Mouse (Mus musculus) erythroblast, embryonic 14.5 days (primary cell): ENCODE measurements around the gene Akap8. TPM values are rescaled to one million over a fixed set of nuclear protein-coding genes. Genes with fewer than 3 reads are reported as not detected.

Experiments used
- H3K27me3 ChIP-seq: 2 replicates; pipeline ENCODE4 v1.6.1; 2012; ENCODE audit warnings: inconsistent platforms; ENCODE audit not compliant: control insufficient read depth
- H3K36me3 ChIP-seq: 2 replicates; pipeline ENCODE4 v1.6.1; 2012; ENCODE audit warnings: mild to moderate bottlenecking, inconsistent platforms; ENCODE audit not compliant: control insufficient read depth
- H3K4me1 ChIP-seq: 2 replicates; pipeline ENCODE4 v1.6.1; 2012; ENCODE audit warnings: inconsistent platforms; ENCODE audit not compliant: control insufficient read depth
- H3K4me3 ChIP-seq: replicated peaks from 2 replicates; pipeline ENCODE3; 2012; ENCODE audit warnings: moderate library complexity, mild to moderate bottlenecking, inconsistent platforms
- H3K9me3 ChIP-seq: 2 replicates; pipeline ENCODE4 v1.6.1; 2012; ENCODE audit warnings: low read length, inconsistent platforms, mixed read lengths; ENCODE audit not compliant: control insufficient read depth
- GATA1 ChIP-seq: IDR thresholded peaks from 2 replicates; pipeline ENCODE4 v1.6.1; 2012; ENCODE audit warnings: low read length, inconsistent platforms, mixed read lengths
- TAL1 ChIP-seq: IDR thresholded peaks from 3 replicates; pipeline ENCODE4 v1.6.1; 2012; ENCODE audit warnings: low read length, inconsistent platforms, mixed read lengths
- polyA plus RNA-seq: library from polyadenylated mRNA; stranded (reverse); fragments of >175 nt; gene quantifications from 2 replicates; pipeline ENCODE4 v1.2.3, GENCODE M21; 2012

Akap8 gene
- polyA plus RNA-seq, 1 experiment, result 13.2 TPM

- Histone ChIP-seq H3K4me3 (no peak overlapping the region), H3K27me3 (no peaks in the 10 kb centered on the region), H3K4me1 (peaks cover 5% of the 10 kb centered on the region), H3K36me3 (peaks cover 92% of the 10 kb centered on the region), H3K9me3 (no peaks in the 10 kb centered on the region)
- TF ChIP-seq GATA1, result no peak
- TF ChIP-seq TAL1, result no peak
These were observed 6.5 kb upstream of the Akap8 start for GRCm38 (mm10) chr17:32327501-32327900.

- Histone ChIP-seq H3K36me3 (peaks cover 64% of the 10 kb centered on the region), H3K4me3 (no peak overlapping the region), H3K4me1 (peaks cover 37% of the 10 kb centered on the region), H3K27me3 (no peaks in the 10 kb centered on the region), H3K9me3 (no peaks in the 10 kb centered on the region)
- TF ChIP-seq TAL1, result no peak
- no peak for TF ChIP-seq GATA1
These were observed 1.8 kb upstream of the Akap8 start for GRCm38 (mm10) chr17:32322809-32323208.

DNA sequence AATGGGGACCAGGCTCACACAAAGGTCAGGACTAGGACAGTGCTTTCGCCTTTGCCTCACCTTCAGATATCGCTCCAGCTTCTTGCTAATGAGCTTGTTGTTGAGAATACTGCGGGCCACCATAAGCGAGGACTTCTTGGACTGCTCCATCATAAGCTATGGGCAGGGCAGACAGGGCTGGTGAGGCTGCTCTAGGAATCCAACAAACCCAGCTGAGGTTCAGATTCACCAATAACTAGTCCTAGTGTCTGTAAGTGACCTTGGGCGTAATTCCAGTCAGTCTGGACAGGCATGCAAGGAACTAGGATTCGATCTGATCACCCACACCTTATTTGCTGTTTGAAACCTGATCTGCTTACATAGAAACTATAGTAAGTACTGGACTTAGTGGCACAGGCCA is 798 bp upstream of the Akap8 start:
- Histone ChIP-seq H3K4me1 (peaks cover 38% of the 10 kb centered on the region), H3K9me3 (no peaks in the 10 kb centered on the region), H3K36me3 (peaks cover 64% of the 10 kb centered on the region), H3K27me3 (no peaks in the 10 kb centered on the region), H3K4me3 (peak overlapping the region; percentile 99)
- no peak for TF ChIP-seq GATA1
- TF ChIP-seq TAL1, result no peak

GRCm38 (mm10) chr17:32321390-32321734 is 324 bp upstream of the Akap8 start:
- no peaks in the 10 kb centered on the region for H3K9me3 ChIP-seq
- no peak for TF ChIP-seq TAL1
- TF ChIP-seq GATA1, result no peak
- H3K4me3 ChIP-seq, result peak overlapping the region; percentile 99
- H3K4me1 ChIP-seq, result peaks cover 38% of the 10 kb centered on the region
- peaks cover 64% of the 10 kb centered on the region for H3K36me3 ChIP-seq
- no peaks in the 10 kb centered on the region for H3K27me3 ChIP-seq

GRCm38 (mm10) chr17:32319950-32320349 is 1.1 kb downstream of the Akap8 start:
- peaks cover 46% of the 10 kb centered on the region for H3K4me1 ChIP-seq
- no peaks in the 10 kb centered on the region for H3K9me3 ChIP-seq
- H3K36me3 ChIP-seq, result peaks cover 66% of the 10 kb centered on the region
- H3K4me3 ChIP-seq, result peak overlapping the region; percentile 99
- no peak for TF ChIP-seq TAL1
- TF ChIP-seq GATA1, result no peak
- H3K27me3 ChIP-seq, result no peaks in the 10 kb centered on the region

DNA sequence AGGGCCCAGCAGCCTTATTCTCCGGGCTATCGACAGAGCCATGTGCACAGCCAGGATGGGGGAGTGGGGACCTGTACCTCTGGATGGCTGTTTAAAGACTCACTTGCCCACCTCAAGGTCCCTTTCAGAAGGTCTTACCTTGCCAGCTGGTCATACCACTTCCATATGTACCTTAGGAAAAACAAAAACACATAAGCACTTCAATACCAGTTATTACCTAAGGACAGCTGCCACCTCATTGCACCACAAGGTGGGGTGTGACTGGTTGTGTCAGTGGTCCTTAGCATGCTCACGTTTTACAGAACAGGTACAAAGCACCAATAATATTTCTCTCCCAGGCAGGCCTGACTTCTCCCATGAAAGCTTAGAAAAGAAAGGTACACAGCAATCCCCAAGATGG is 3.3 kb downstream of the Akap8 start:
- H3K27me3 ChIP-seq, result no peaks in the 10 kb centered on the region
- no peaks in the 10 kb centered on the region for H3K9me3 ChIP-seq
- no peak for TF ChIP-seq TAL1
- TF ChIP-seq GATA1, result no peak
- no peak overlapping the region for H3K4me3 ChIP-seq
- H3K36me3 ChIP-seq, result peaks cover 71% of the 10 kb centered on the region
- H3K4me1 ChIP-seq, result peaks cover 57% of the 10 kb centered on the region

DNA sequence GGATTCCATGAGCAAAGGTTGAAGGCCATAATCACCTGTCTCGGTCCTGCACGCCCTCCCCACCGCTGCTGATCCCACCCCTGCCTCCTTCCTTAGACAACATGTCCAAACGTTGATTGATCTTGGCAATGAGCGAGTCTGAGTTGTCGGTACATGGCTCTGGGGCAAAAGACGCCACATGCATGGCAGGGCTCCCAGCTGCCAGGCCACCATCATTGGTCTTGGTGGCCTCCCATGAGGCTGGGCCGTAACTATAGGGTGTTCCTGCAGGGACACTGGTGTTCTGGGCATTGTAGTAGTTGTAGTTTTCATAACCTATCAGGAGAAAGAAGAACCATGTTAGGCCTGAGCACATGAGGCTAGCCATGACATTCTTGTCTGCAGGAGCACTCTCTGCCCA is 4.0 kb downstream of the Akap8 start:
- H3K4me1 ChIP-seq, result peaks cover 53% of the 10 kb centered on the region
- H3K27me3 ChIP-seq, result no peaks in the 10 kb centered on the region
- H3K4me3 ChIP-seq, result no peak overlapping the region
- TF ChIP-seq TAL1 (no peak), GATA1 (no peak)
- no peaks in the 10 kb centered on the region for H3K9me3 ChIP-seq
- peaks cover 75% of the 10 kb centered on the region for H3K36me3 ChIP-seq

- no peak overlapping the region for H3K4me3 ChIP-seq
- H3K27me3 ChIP-seq, result no peaks in the 10 kb centered on the region
- TF ChIP-seq TAL1, result no peak
- TF ChIP-seq GATA1, result no peak
- peaks cover 45% of the 10 kb centered on the region for H3K4me1 ChIP-seq
- H3K9me3 ChIP-seq, result no peaks in the 10 kb centered on the region
- peaks cover 87% of the 10 kb centered on the region for H3K36me3 ChIP-seq
These were observed 5.5 kb downstream of the Akap8 start for GRCm38 (mm10) chr17:32315560-32315959.

DNA sequence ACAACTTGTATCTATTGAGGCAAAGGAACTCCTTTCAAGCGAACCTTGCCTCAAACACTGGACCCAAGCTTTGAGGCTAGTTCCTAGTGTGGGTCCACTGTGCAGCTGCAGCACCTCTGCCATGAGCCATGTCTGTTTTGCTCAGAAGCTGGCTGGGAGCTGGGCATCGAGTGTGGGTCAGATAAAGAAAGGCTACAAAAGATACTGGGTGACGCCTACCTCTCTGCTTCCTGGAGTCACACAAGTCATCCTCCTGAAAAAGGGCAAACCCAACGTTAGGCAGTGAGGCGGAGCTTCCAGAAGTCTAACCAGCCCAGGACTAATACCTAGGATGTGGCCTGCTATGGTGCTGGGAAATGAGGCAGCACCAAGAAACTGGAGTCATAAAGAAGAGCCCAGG is 7.1 kb downstream of the Akap8 start:
- Histone ChIP-seq H3K27me3 (no peaks in the 10 kb centered on the region), H3K4me3 (no peak overlapping the region), H3K4me1 (peaks cover 41% of the 10 kb centered on the region), H3K9me3 (no peaks in the 10 kb centered on the region), H3K36me3 (peaks cover 99% of the 10 kb centered on the region)
- TF ChIP-seq TAL1 (no peak), GATA1 (no peak)

DNA sequence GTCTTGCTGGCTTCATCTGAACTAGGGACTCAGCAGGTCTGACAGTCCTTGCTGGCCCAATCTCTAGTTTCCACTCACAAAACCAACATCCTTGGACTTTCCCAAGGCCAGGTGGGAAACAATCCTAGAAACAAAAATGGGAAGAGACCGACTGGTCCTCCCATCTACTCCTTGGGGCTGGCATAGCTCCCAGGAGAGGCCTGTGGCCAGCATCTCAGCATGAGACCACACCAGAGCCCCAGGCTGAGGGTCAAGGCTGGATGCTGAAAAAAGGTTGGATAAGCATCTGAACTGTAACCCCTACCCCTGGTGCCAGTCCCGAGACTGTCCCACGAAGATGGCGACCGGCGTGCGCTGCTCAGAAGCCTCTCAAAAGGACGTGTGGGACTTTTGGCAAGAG is 8.2 kb downstream of the Akap8 start:
- no peaks in the 10 kb centered on the region for H3K9me3 ChIP-seq
- H3K4me3 ChIP-seq, result no peak overlapping the region
- TF ChIP-seq GATA1 (no peak), TAL1 (no peak)
- no peaks in the 10 kb centered on the region for H3K27me3 ChIP-seq
- H3K4me1 ChIP-seq, result peaks cover 43% of the 10 kb centered on the region
- peaks cover 100% of the 10 kb centered on the region for H3K36me3 ChIP-seq
